Mouse (Mus musculus): ENCODE data around the gene Flt3.

Gene Flt3

DNA sequence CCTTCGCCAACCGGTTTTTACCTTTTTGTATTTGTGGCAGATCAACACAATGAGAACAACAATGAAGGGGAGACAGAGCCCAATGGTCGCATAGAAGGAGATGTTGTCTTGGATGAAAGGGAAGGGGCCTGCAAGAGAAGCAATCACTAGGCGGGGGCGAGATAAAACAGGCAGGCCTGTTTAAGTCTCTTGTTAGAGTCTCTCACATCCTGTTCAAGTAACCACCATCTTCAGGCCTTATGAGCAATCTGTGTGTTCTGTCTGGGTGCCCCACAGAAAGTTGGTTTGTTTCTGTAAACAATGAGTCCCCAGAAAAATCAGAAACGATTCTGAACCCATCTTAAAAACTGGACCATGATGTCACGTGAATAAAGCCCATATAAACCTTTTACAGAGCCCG is 45.3 kb downstream of the Flt3 start:
- DNase-seq (ENCODE audit: low spot score in 2 of 2), result no peak

GRCm38 (mm10) chr5:147354161-147354780 is 46.0 kb downstream of the Flt3 start:
- no peak for DNase-seq (ENCODE audit: low spot score in 2 of 2)

DNA sequence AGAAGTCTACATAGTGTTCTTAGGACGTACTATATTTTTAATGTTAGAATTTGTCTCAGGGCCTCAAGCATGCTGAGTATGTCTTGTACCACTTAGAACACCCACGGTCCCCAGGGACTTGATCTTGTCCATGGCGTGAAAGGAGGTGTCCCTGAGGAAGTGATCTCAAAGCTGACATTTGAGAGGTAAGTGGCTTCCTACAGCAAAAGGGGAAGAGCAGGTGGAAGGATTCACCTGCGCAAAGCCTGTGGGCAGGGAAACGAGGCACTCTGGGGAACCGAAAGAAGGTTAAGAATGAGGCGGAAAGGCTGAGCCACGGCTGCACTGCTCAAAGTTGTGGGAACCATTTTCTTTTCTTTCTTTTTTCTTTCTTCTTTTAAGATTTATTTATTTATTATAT is 48.4 kb downstream of the Flt3 start:
- no peak for DNase-seq (ENCODE audit: low spot score in 2 of 2)

GRCm38 (mm10) chr5:147345981-147346380 is 54.3 kb downstream of the Flt3 start:
- DNase-seq (ENCODE audit: low spot score in 2 of 2), result no peak

DNA sequence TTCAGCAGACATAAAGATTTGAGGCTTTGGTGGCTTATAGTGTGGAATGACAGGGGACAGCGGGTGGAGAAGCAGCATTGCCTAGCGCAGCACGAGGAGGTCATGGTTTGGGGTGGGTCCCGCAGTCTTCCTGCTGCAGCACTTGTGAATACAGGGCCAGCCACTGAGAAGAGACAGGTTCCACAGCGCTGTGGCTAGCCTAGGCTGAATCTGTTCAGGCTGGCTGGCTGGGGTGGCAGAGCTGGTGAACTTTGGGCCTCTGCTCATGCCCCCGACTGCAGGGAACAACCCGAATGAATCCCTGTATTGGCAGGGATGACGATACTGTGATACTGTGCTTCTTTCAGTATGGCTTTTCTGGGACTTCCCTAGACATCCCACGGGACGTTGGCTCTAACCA is 56.4 kb downstream of the Flt3 start:
- DNase-seq (ENCODE audit: low spot score in 2 of 2), result no peak

DNA sequence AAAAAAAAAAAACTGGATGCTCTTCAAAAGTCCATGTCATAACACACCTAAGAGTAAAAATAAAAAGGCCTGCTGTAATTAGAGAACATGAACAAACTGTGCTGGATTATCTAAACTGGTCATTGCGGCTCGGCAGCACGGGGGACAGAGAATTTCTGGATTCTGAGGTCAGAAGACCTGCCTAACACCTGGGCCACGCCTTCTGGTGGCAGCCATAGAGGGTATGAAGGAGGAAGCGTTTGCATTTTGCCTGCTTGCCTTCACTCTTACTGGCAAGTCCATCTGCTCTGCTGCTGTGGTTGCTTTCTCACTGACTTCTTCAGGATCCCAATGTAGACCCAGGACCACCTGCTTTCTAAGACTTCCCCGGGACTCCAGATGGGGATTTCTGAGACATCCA is 57.4 kb downstream of the Flt3 start:
- DNase-seq (ENCODE audit: low spot score in 2 of 2), result no peak

- DNase-seq (ENCODE audit: low spot score in 2 of 2), result peak; percentile 68 to 72
Observed at GRCm38 (mm10) chr5:147340741-147341414, 59.4 kb downstream of the Flt3 start.

DNA sequence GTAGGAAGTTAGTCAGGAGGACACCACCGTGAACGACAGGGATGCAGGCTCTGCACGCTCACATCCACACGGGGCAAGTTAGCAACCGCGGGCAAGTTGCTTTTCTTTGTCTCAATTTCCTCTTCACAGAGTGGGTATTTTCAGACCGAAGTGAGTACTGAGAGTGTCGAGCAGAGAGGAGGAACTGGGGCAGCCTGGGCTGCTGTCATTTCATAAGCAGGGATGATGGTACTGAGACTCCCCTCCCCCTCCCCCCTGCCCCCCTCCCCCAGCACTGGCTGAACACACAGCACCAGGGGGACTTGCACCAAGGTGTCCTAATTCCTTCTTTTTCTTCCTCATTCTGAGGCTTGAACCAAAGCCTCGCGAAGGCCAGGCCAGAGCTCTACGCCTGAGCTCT is 60.7 kb downstream of the Flt3 start:
- DNase-seq (ENCODE audit: low spot score in 2 of 2), result no peak

DNA sequence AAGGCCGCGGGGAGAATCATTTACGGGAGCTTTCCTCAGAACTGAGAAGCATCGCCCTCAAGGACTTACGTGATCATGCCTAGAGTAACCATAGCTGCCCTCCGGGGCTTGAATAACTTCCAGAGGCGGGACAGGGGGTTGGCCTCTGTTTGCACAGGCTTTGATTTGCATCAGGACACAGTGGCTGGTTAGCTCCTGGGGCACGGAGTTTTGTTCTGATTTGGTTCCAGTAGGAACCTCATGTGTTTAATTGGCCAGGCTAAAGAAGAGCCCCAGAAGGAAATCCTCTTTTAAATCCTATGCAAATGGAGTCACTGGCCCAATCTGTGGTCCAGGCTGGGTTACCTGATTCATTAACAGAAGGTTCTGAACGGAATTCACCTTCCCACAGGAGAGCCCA is 61.3 kb downstream of the Flt3 start:
- no peak for DNase-seq (ENCODE audit: low spot score in 2 of 2)

DNA sequence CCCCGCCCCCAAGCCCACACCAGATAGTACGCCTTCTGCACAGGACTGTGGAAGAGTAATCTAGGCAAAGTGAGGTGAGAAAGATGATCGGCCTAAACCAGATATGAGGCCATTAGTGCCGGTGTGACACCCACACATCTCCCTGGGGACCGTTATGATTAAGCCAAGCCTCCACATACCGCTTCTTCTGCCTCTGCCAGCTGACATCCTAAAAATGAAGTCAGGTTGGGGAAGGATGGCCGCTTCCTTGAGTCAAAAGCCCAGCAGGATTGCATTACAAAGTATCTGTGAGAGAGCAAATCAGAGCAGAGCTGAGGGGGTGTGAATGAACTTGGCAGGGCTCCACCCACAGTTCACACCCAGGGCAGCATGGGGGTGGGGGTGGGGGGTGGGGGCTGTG is 67.6 kb downstream of the Flt3 start:
- no peak for DNase-seq (ENCODE audit: low spot score in 2 of 2)

DNA sequence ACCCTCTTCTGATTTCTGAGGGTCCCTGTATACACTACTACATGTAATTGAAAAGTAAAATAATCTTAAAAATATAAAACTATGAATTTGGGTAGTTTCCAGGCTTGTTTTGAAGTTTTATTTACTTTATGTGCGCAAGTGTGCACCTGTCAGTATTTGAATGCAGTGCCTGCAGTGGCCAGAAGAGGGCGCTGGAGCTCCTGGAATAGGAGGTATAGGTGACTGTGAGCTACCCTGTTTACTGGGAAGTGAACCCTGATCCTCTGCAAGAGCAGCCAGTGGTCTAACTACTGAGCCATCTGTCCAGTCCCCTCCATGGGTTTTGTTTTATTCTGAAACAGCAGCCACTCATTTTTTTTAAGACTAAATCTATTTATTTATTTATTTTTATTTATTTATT is 68.7 kb downstream of the Flt3 start:
- DNase-seq (ENCODE audit: low spot score in 2 of 2), result peak; percentile 79 to 90

- no peak for DNase-seq (ENCODE audit: low spot score in 2 of 2)
Observed at GRCm38 (mm10) chr5:147329946-147330345, 70.3 kb downstream of the Flt3 start.

DNA sequence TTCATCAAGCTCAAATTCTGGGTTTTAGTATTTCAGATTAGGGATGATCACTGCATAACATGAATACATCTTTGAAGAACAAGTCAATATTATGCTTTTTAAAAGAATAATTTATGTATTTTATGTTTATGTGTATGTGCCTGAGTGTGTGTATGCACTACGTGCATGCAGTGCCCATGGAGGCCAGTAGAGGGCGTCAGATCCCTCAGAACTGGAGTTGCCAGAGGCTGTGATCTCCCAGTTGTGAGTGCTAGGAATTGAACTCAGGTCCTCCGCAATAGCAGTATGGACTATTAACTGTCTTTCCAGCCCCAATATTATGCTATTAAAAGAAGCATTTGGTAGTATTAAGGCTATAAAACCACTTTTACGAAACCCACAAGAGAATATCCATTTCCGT is 72.7 kb downstream of the Flt3 start:
- DNase-seq (ENCODE audit: low spot score in 2 of 2), result no peak

- no peak for DNase-seq (ENCODE audit: low spot score in 2 of 2)
Observed at GRCm38 (mm10) chr5:147325931-147326330, 74.4 kb downstream of the Flt3 start.

- DNase-seq (ENCODE audit: low spot score in 2 of 2), result peak; percentile 72 to 90
Observed at GRCm38 (mm10) chr5:147323237-147323917, 76.9 kb downstream of the Flt3 start.

GRCm38 (mm10) chr5:147322183-147322582 is 78.1 kb downstream of the Flt3 start, which contains the start of gene Urad:
TSS of gene Urad (minus strand) at chr5:147322440.
- DNase-seq (ENCODE audit: low spot score in 2 of 2), result no peak

DNA sequence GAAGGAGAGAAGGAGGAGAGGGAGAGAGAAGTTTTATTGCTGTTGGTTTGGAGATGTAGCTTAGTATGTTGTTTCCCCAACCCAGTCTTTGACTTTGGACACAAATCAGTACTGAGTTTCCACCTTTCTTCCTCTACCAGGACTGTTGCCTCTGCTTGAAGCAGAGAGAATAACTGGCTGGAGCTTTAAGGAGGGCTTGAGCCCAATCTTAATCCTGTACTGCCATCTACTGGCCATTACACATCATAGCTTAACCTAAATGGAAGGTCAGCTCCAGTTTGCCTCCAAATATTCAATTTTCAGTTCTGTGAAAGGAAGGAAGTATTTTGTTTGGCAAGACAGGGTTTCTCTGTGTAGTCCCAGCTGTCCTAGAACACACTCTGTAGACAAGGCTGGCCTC is 80.6 kb downstream of the Flt3 start:
- DNase-seq (ENCODE audit: low spot score in 2 of 2), result peak in 1 of 2 experiments; percentile 48

GRCm38 (mm10) chr5:147317991-147318390 is 82.3 kb downstream of the Flt3 start:
- no peak for DNase-seq (ENCODE audit: low spot score in 2 of 2)

- DNase-seq (ENCODE audit: low spot score in 2 of 2), result no peak
Observed at GRCm38 (mm10) chr5:147317321-147317720, 83.0 kb downstream of the Flt3 start.

GRCm38 (mm10) chr5:147315432-147316075 is 84.7 kb downstream of the Flt3 start:
- DNase-seq (ENCODE audit: low spot score in 2 of 2), result no peak

DNA sequence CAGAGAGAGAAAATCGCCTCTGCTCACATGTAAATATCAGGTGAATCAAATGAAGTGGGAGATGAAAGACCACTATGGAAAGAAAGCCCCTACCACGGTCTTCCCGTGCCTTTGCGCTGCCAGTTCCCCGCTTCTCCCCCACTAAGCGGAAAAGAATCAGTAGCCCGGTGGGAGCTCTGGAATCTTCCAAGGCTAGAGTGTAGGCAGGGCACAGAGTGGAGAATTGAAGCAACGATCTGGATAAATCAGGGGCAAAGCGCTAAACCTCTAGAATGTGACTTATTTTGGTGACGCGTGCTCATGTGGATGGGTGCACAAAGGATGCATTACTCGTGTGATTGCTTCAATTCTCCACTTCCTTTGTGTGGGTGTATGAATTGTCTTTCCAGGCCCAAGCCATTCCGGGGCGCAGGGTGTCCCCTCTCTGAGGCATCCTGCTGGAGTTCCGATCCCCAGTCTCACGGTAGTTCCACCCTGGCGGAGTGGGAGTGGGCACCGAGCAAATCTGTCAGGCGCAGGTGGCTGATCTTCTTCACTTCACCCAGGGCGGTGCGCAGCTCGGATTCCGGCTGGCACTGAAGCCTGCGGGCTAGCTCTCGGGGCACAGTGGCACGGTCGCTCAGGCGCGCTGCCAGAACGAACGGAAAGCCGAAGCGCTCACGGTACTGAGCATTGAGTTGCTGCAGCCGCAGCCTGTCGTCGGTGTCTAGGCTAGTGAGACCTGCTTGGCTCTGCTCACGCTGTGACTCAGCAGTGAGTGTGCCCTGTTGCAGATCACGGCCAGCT is 85.5 kb downstream of the Flt3 start:
- no peak for DNase-seq (ENCODE audit: low spot score in 2 of 2)

Measured in thymus, postnatal 10 days (tissue).